In genomic region chr9:31295311-31295710, GRCm38 (mm10) we compare ENCODE assay signal across 26 mouse cellular contexts. TPM values are rescaled to one million over a fixed set of nuclear protein-coding genes. Genes with fewer than 3 reads are reported as not detected.
DNase-seq lines count a peak whose midpoint lies in the region; ATAC-seq and TF ChIP-seq lines count a peak whose summit lies in the region.
"Had no signal": no experiment of that assay in that cellular context is flagged by ENCODE, and none has a peak within 500 bp of the region (broad histone marks: within the 10 kb centered on the region; RNA-seq: fewer than 3 reads in every experiment).

No protein-coding gene starts in this region.

- no peak for TF ChIP-seq EP300 in MEL (IDR thresholded peaks at IDR 0.05; ENCODE audit: low read depth in 1 of 2, low read length in 2 of 2)

- no peak for TF ChIP-seq CTCF in left cerebral cortex, adult 2 months (IDR thresholded peaks at IDR 0.05)
- no peak for TF ChIP-seq CTCF in MEL (IDR thresholded peaks at IDR 0.05 in 2 of 3, conservative IDR thresholded peaks at IDR 0.05 in 1 of 3; ENCODE audit: control insufficient read depth in 1 of 3, insufficient read depth in 1 of 3, low read depth in 2 of 3, low read length in 3 of 3, poor library complexity in 1 of 3, severe bottlenecking in 1 of 3)

- H3K36me3 ChIP-seq in embryonic facial prominence, embryonic 14.5 days (ENCODE audit: control insufficient read depth, insufficient read depth, low read length): no peaks in the 10 kb centered on the region
- H3K36me3 ChIP-seq in embryonic facial prominence, embryonic 10.5 days (replicated peaks): no peaks in the 10 kb centered on the region
- peaks cover 0 to 11% of the 10 kb centered on the region in 2 experiments; a peak in 2 of 4 replicates for H3K36me3 ChIP-seq in MEL (ENCODE audit: control insufficient read depth in 1 of 2, insufficient read depth in 2 of 2, low read length in 2 of 2)
- H3K36me3 ChIP-seq: forebrain, embryonic 15.5 days; hindbrain, embryonic 13.5 days; limb, embryonic 15.5 days; midbrain, embryonic 10.5 days; neural tube, embryonic 15.5 days had no signal

- no peak overlapping the region for H3K27ac ChIP-seq in embryonic facial prominence, embryonic 14.5 days (replicated peaks; ENCODE audit: low read depth, low read length)
- no peak overlapping the region for H3K27ac ChIP-seq in embryonic facial prominence, embryonic 10.5 days (replicated peaks)
- H3K27ac ChIP-seq in left cerebral cortex, adult 2 months: peak overlapping the region; percentile 30; the same call in 1 of the 2 replicates
- no peak overlapping the region for H3K27ac ChIP-seq in MEL (ENCODE audit: control insufficient read depth, low read depth, low read length)
- H3K27ac ChIP-seq: forebrain, embryonic 15.5 days; hindbrain, embryonic 13.5 days; limb, embryonic 15.5 days; liver, embryonic 14.5 days; midbrain, embryonic 10.5 days; neural tube, embryonic 15.5 days had no signal

- ATAC-seq in embryonic facial prominence, embryonic 14.5 days (ENCODE audit: low read depth): no peak
- ATAC-seq: forebrain, embryonic 15.5 days; inflammation-experienced regulatory T-cells, adult 6 months; midbrain, embryonic 16.5 days had no signal

- H3K79me2 ChIP-seq in MEL (ENCODE audit: control insufficient read depth, insufficient read depth, low read length, poor library complexity): 0 out of 2 replicates have a peak, but pooled peaks cover 2% of the 10 kb centered on the region

- intact Hi-C loops in left cerebral cortex, adult 2 months (cut with DNase I): loop anchor here (5.0 kb wide), 1 partner anchor 37 kb away; no protein-coding TSS in a partner anchor
- intact Hi-C loops in left cerebral cortex, postnatal 14 days (cut with DNase I): no loop called here

- no peak for TF ChIP-seq RAD21 in MEL (IDR thresholded peaks at IDR 0.05; ENCODE audit: low read depth, low read length)

- WGBS in embryonic facial prominence, embryonic 14.5 days: 52% methylated on average over 2 of the region's 2 CpGs
- 84% methylated on average over 2 of the region's 2 CpGs for WGBS in embryonic facial prominence, embryonic 10.5 days

- no peak for TF ChIP-seq POLR2A in MEL (IDR thresholded peaks at IDR 0.05; ENCODE audit: control insufficient read depth in 1 of 2, insufficient read depth in 1 of 2, low read depth in 1 of 2, low read length in 2 of 2, poor library complexity in 1 of 2)

- peak; percentile 57 for DNase-seq in embryonic facial prominence, embryonic 14.5 days (ENCODE audit: low spot score)
- no peak for DNase-seq in embryonic facial prominence, embryonic 10.5 days (ENCODE audit: low spot score)
- no peak for DNase-seq in left cerebral cortex, adult 2 months (ENCODE audit: extremely low spot score in 1 of 2, low spot score in 2 of 2)
- DNase-seq in left cerebral cortex, postnatal 14 days (ENCODE audit: low spot score in 2 of 2): no peak
- peak; percentile 29 for DNase-seq in MEL (ENCODE audit: low read depth, low spot score)
- peak; percentile 47 for DNase-seq in induced T-regulatory cell, adult 2 months (ENCODE audit: low read depth)
- DNase-seq in ovary, postnatal 10 days (ENCODE audit: low spot score): no peak
- DNase-seq in natural killer cell, adult 2 months (ENCODE audit: low spot score in 2 of 2): no peak
- DNase-seq: adrenal gland, postnatal 14 days; cerebellum, adult 11 months; cerebellum, postnatal 10 days; gastrocnemius, postnatal 14 days; heart, adult 18-20 months; kidney, adult 18-20 months; kidney, postnatal 10 days; thymus, adult 18-20 months; thymus, postnatal 36 days had no signal

- H3K4me1 ChIP-seq in embryonic facial prominence, embryonic 14.5 days (ENCODE audit: control insufficient read depth, insufficient read depth, low read length): no peaks in the 10 kb centered on the region
- 0 out of 2 replicates have a peak, but pooled peaks cover 1% of the 10 kb centered on the region for H3K4me1 ChIP-seq in embryonic facial prominence, embryonic 10.5 days
- peaks cover 7 to 9% of the 10 kb centered on the region in 2 experiments; a peak in 2 of 4 replicates for H3K4me1 ChIP-seq in MEL (ENCODE audit: control insufficient read depth in 1 of 2, insufficient read depth in 2 of 2, low read length in 2 of 2)
- H3K4me1 ChIP-seq: midbrain, embryonic 10.5 days had no signal

- H3K4me3 ChIP-seq in embryonic facial prominence, embryonic 14.5 days (ENCODE audit: low read depth, low read length): no peak overlapping the region
- H3K4me3 ChIP-seq in embryonic facial prominence, embryonic 10.5 days: no peak overlapping the region
- no peak overlapping the region for H3K4me3 ChIP-seq in left cerebral cortex, adult 2 months
- no peak overlapping the region for H3K4me3 ChIP-seq in MEL (ENCODE audit: control insufficient read depth in 1 of 2, insufficient read depth in 1 of 2, low read depth in 2 of 2, low read length in 2 of 2)
- H3K4me3 ChIP-seq: forebrain, embryonic 15.5 days; hindbrain, embryonic 13.5 days; limb, embryonic 15.5 days; midbrain, embryonic 10.5 days; neural tube, embryonic 15.5 days had no signal

- H3K27me3 ChIP-seq in embryonic facial prominence, embryonic 14.5 days (replicated peaks; ENCODE audit: control insufficient read depth, insufficient read depth, low read length): no peaks in the 10 kb centered on the region
- no peaks in the 10 kb centered on the region for H3K27me3 ChIP-seq in embryonic facial prominence, embryonic 10.5 days (replicated peaks; ENCODE audit: low read depth, poor library complexity, severe bottlenecking)
- H3K27me3 ChIP-seq in MEL (ENCODE audit: control insufficient read depth in 1 of 2, insufficient read depth in 2 of 2, low read length in 2 of 2): no peaks in the 10 kb centered on the region
- H3K27me3 ChIP-seq: forebrain, embryonic 15.5 days; hindbrain, embryonic 13.5 days; limb, embryonic 15.5 days; neural tube, embryonic 15.5 days had no signal

- no peaks in the 10 kb centered on the region for H3K9me3 ChIP-seq in embryonic facial prominence, embryonic 14.5 days (ENCODE audit: control insufficient read depth, low read length)
- H3K9me3 ChIP-seq in embryonic facial prominence, embryonic 10.5 days: no peaks in the 10 kb centered on the region
- H3K9me3 ChIP-seq in MEL (replicated peaks; ENCODE audit: insufficient read depth, low read length): no peaks in the 10 kb centered on the region
- H3K9me3 ChIP-seq: forebrain, embryonic 15.5 days; G1E; hindbrain, embryonic 13.5 days; limb, embryonic 15.5 days; midbrain, embryonic 10.5 days; neural tube, embryonic 15.5 days had no signal

- H3K4me2 ChIP-seq in embryonic facial prominence, embryonic 14.5 days (ENCODE audit: low read depth, low read length): no peak overlapping the region
- H3K4me2 ChIP-seq: forebrain, embryonic 15.5 days; hindbrain, embryonic 13.5 days; limb, embryonic 15.5 days; neural tube, embryonic 15.5 days had no signal

- H3K9ac ChIP-seq in embryonic facial prominence, embryonic 14.5 days (ENCODE audit: low read depth, low read length): no peak overlapping the region
- no peak overlapping the region for H3K9ac ChIP-seq in MEL (ENCODE audit: control insufficient read depth, low read depth, low read length, poor library complexity, severe bottlenecking)
- H3K9ac ChIP-seq: forebrain, embryonic 15.5 days; hindbrain, embryonic 13.5 days; limb, embryonic 15.5 days; liver, embryonic 14.5 days; neural tube, embryonic 15.5 days had no signal

TF ChIP-seq in MEL, 35 proteins besides CTCF, POLR2A, EP300 and RAD21:
- TF ChIP-seq TCF12 (IDR thresholded peaks at IDR 0.05; ENCODE audit: low read depth, low read length) (no peak), JUND (IDR thresholded peaks at IDR 0.05; ENCODE audit: low read depth, low read length) (no peak), MAFK (IDR thresholded peaks at IDR 0.05; ENCODE audit: borderline replicate concordance, low read depth, low read length) (no peak), GATA1 (IDR thresholded peaks at IDR 0.05; ENCODE audit: low read depth, low read length) (no peak), SMC3 (IDR thresholded peaks at IDR 0.05; ENCODE audit: low read depth, low read length) (no peak), TAL1 (IDR thresholded peaks at IDR 0.05; ENCODE audit: low read length) (no peak), MYC (IDR thresholded peaks at IDR 0.05; ENCODE audit: low read depth, low read length) (no peak), BHLHE40 (IDR thresholded peaks at IDR 0.05; ENCODE audit: borderline replicate concordance, low read depth, low read length) (no peak), CHD1 (IDR thresholded peaks at IDR 0.05; ENCODE audit: low read depth, low read length) (no peak), TBP (IDR thresholded peaks at IDR 0.05; ENCODE audit: low read depth, low read length) (no peak), CHD2 (IDR thresholded peaks at IDR 0.05; ENCODE audit: low read length) (no peak), ZC3H11A (IDR thresholded peaks at IDR 0.05; ENCODE audit: low read depth, low read length) (no peak), SIN3A (IDR thresholded peaks at IDR 0.05; ENCODE audit: low read length) (no peak), ETS1 (IDR thresholded peaks at IDR 0.05; ENCODE audit: low read depth, low read length) (no peak), HCFC1 (IDR thresholded peaks at IDR 0.05; ENCODE audit: low read depth, low read length) (no peak), POLR2AphosphoS2 (IDR thresholded peaks at IDR 0.05; ENCODE audit: low read length) (no peak), UBTF (IDR thresholded peaks at IDR 0.05; ENCODE audit: borderline replicate concordance, insufficient read depth, low read depth, low read length) (no peak), USF1 (IDR thresholded peaks at IDR 0.05; ENCODE audit: low read depth, low read length) (no peak), ZMIZ1 (IDR thresholded peaks at IDR 0.05; ENCODE audit: low read depth, low read length) (no peak)

RNA-seq across cellular contexts. Expression of gene Prdm10, which starts 15.0 kb away (rescaled TPM):
- polyA plus RNA-seq in embryonic facial prominence, embryonic 14.5 days (2014; fragmentation: Nextera tagmentation; extraction: Ambion mirVana): 4.8 and 5.4 TPM in 2 replicates
- polyA plus RNA-seq in embryonic facial prominence, embryonic 10.5 days (2016; fragmentation: Nextera tagmentation; extraction: Ambion mirVana): 8.1 and 8.3 TPM in 2 replicates
- total RNA-seq in left cerebral cortex, adult 2 months (2021): 10 to 100 TPM; 23.1 to 24.5 TPM
- total RNA-seq in left cerebral cortex, postnatal 14 days (2021): 10 to 100 TPM; 17.3 to 21.2 TPM
- total RNA-seq in MEL (2012; rRNA removed): 3.4 and 4.9 TPM in 2 replicates
- 1 to 10 TPM in 1 of 2 experiments, not detected in 1; 8.7 TPM for polyA plus RNA-seq in MEL (2012; ENCODE audit: insufficient read depth in 1 of 2, insufficient read length in 2 of 2, low read depth in 1 of 2, low replicate concordance in 2 of 2, missing spikeins in 1 of 2)

Comparison
In these comparisons a context has a peak if more than half of its experiments do, and no peak if none do; other contexts are left out.
1. DNase-seq: peak in embryonic facial prominence, embryonic 14.5 days (single experiment), MEL (single experiment) and induced T-regulatory cell, adult 2 months (single experiment); none in embryonic facial prominence, embryonic 10.5 days (single experiment), left cerebral cortex, adult 2 months (0 of 2), left cerebral cortex, postnatal 14 days (0 of 2), ovary, postnatal 10 days (single experiment) and natural killer cell, adult 2 months (0 of 2).